Mouse (Mus musculus) myocyte (in vitro differentiated cells): ENCODE measurements at regions not wholly inside any gene's neighbourhood (a gene's known extent, or its start where the extent isn't known, plus 50 kb on each side); places are given as distances from the start of the nearest gene placed in this dataset.

Experiments
- H3K27me3 ChIP-seq: one replicate; pipeline ENCODE4 v1.6.1; 2011; ENCODE audit not compliant: control insufficient read depth, insufficient read depth, insufficient read length
- H3K36me3 ChIP-seq: one replicate; pipeline ENCODE4 v1.6.1; 2011; ENCODE audit not compliant: control insufficient read depth, insufficient read depth
- H3K4me2 ChIP-seq: one replicate; pipeline ENCODE4 v1.6.1; 2011; ENCODE audit warnings: low read depth, control low read depth
- H3K4me3 ChIP-seq: one replicate; pipeline ENCODE4 v1.5.1; 2011; ENCODE audit warnings: mild to moderate bottlenecking, control low read depth, moderate library complexity
- H3K79me2 ChIP-seq: one replicate; pipeline ENCODE4 v1.6.1; 2011; ENCODE audit not compliant: control insufficient read depth, insufficient read depth
- H3ac ChIP-seq: one replicate; pipeline ENCODE4 v1.6.1; 2011; ENCODE audit not compliant: control insufficient read depth, insufficient read length
- CEBPB ChIP-seq: IDR thresholded peaks from 2 replicates; pipeline ENCODE4 v1.6.1; 2011; ENCODE audit warnings: mild to moderate bottlenecking, moderate library complexity; ENCODE audit not compliant: poor library complexity, insufficient read depth, severe bottlenecking
- E2F4 ChIP-seq: IDR thresholded peaks from one replicate; pipeline ENCODE4 v1.6.1; 2011; ENCODE audit warnings: mild to moderate bottlenecking, control low read depth, moderate library complexity; ENCODE audit not compliant: insufficient read depth
- MAX ChIP-seq: IDR thresholded peaks from one replicate; pipeline ENCODE4 v1.6.1; 2011; ENCODE audit warnings: low read depth, mild to moderate bottlenecking, control low read depth
- MYOD1 ChIP-seq, 3 experiments: IDR thresholded peaks; one replicate each; pipeline ENCODE4 v1.6.1; 2011; ENCODE audit warnings: control low read depth in 2 of 3, low read depth in 2 of 3, mild to moderate bottlenecking in 2 of 3, moderate library complexity in 1 of 3; ENCODE audit not compliant: insufficient read length in 2 of 3, control insufficient read depth in 1 of 3
- MYOG ChIP-seq, 3 experiments: IDR thresholded peaks; one replicate each; pipeline ENCODE4 v1.6.1; 2011; ENCODE audit warnings: control low read depth in 2 of 3, low read depth in 2 of 3, mild to moderate bottlenecking in 2 of 3; ENCODE audit not compliant: insufficient read length in 2 of 3, control insufficient read depth in 1 of 3, insufficient read depth in 1 of 3
- POLR2A ChIP-seq: IDR thresholded peaks from one replicate; pipeline ENCODE4 v1.6.1; 2011; ENCODE audit warnings: low read depth, mild to moderate bottlenecking, control low read depth, moderate library complexity; ENCODE audit not compliant: insufficient read length
- POLR2AphosphoS2 ChIP-seq: IDR thresholded peaks from one replicate; pipeline ENCODE4 v1.6.1; 2011; ENCODE audit warnings: low read depth, control low read depth; ENCODE audit not compliant: insufficient read length
- REST ChIP-seq: IDR thresholded peaks from one replicate; pipeline ENCODE4 v1.6.1; 2011; ENCODE audit warnings: mild to moderate bottlenecking, control low read depth, moderate library complexity; ENCODE audit not compliant: insufficient read depth, insufficient read length
- SRF ChIP-seq: IDR thresholded peaks from one replicate; pipeline ENCODE4 v1.6.1; 2011; ENCODE audit warnings: low read depth; ENCODE audit not compliant: control insufficient read depth, insufficient read length
- TCF12 ChIP-seq: IDR thresholded peaks from one replicate; pipeline ENCODE4 v1.6.1; 2011; ENCODE audit warnings: mild to moderate bottlenecking, control low read depth; ENCODE audit not compliant: poor library complexity, insufficient read depth, severe bottlenecking
- TCF3 ChIP-seq: IDR thresholded peaks from one replicate; pipeline ENCODE4 v1.6.1; 2011; ENCODE audit warnings: low read depth, control low read depth; ENCODE audit not compliant: insufficient read length
- USF1 ChIP-seq: IDR thresholded peaks from one replicate; pipeline ENCODE4 v1.6.1; 2011; ENCODE audit warnings: low read depth, mild to moderate bottlenecking, control low read depth, moderate library complexity

DNA sequence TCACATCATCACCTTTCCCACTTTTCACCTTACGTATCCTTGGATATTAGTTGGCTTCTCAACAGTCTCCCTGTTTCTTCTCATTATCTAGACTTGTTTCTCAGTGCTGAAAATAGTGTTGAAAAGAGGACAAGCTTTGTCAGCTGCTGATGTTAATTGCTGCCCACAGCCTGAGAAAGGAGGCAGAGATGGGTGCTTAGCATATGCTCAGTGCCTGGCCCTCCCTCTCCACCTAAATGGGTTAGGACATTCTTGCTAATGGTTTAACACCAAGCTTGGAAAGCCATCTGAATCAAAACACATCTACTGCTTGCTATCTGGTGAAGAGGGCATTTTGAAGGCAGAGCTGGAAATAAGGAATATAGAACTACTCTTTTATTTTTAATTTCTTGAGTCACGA lies 298.5 kb upstream of the Meis2 start:
- Histone ChIP-seq H3K27me3 (no peaks in the 10 kb centered on the region), H3K36me3 (no peaks in the 10 kb centered on the region), H3ac (no peak overlapping the region), H3K4me3 (no peak overlapping the region), H3K79me2 (no peaks in the 10 kb centered on the region), H3K4me2 (no peak overlapping the region)
- no peak for TF ChIP-seq SRF
- TF ChIP-seq MYOD1 (IDR thresholded peaks at IDR 0.05; ENCODE audit: control insufficient read depth in 1 of 3, insufficient read length in 2 of 3, low read depth in 2 of 3) = no peak
- no peak for TF ChIP-seq POLR2AphosphoS2
- TF ChIP-seq E2F4 = no peak
- no peak for TF ChIP-seq MYOG (IDR thresholded peaks at IDR 0.05; ENCODE audit: control insufficient read depth in 1 of 3, insufficient read depth in 1 of 3, insufficient read length in 2 of 3, low read depth in 2 of 3)
- no peak for TF ChIP-seq TCF12
- no peak for TF ChIP-seq USF1
- no peak for TF ChIP-seq CEBPB
- no peak for TF ChIP-seq POLR2A
- TF ChIP-seq MAX = no peak
- no peak for TF ChIP-seq TCF3
- TF ChIP-seq REST = no peak

- no peaks in the 10 kb centered on the region for H3K36me3 ChIP-seq
- TF ChIP-seq MAX (no peak), TCF3 (no peak), TCF12 (no peak), MYOD1 (IDR thresholded peaks at IDR 0.05; ENCODE audit: control insufficient read depth in 1 of 3, insufficient read length in 2 of 3, low read depth in 2 of 3) (no peak), CEBPB (no peak), POLR2AphosphoS2 (no peak), SRF (no peak)
These were observed 292.5 kb upstream of the Meis2 start for GRCm38 (mm10) chr2:116358145-116358544.

GRCm38 (mm10) chr2:116348530-116348914 lies 282.9 kb upstream of the Meis2 start:
- H3K79me2 ChIP-seq = no peaks in the 10 kb centered on the region
- no peak for TF ChIP-seq TCF3
- no peak for TF ChIP-seq POLR2A
- no peak for TF ChIP-seq MYOD1 (IDR thresholded peaks at IDR 0.05; ENCODE audit: control insufficient read depth in 1 of 3, insufficient read length in 2 of 3, low read depth in 2 of 3)
- no peak for TF ChIP-seq CEBPB
- no peak for TF ChIP-seq TCF12
- TF ChIP-seq E2F4 = no peak
- TF ChIP-seq POLR2AphosphoS2 = no peak
- no peak for TF ChIP-seq MAX
- TF ChIP-seq USF1 = no peak
- TF ChIP-seq MYOG (IDR thresholded peaks at IDR 0.05; ENCODE audit: control insufficient read depth in 1 of 3, insufficient read depth in 1 of 3, insufficient read length in 2 of 3, low read depth in 2 of 3) = no peak
- TF ChIP-seq SRF = no peak
- no peak for TF ChIP-seq REST
- no peak overlapping the region for H3ac ChIP-seq
- no peaks in the 10 kb centered on the region for H3K36me3 ChIP-seq
- no peaks in the 10 kb centered on the region for H3K27me3 ChIP-seq
- no peak overlapping the region for H3K4me2 ChIP-seq
- H3K4me3 ChIP-seq = no peak overlapping the region

More at GRCm38 (mm10) chr2:116358145-116358544, 292.5 kb upstream of the Meis2 start:
- no peak overlapping the region for H3K4me2 ChIP-seq
- no peaks in the 10 kb centered on the region for H3K27me3 ChIP-seq
- no peak overlapping the region for H3K4me3 ChIP-seq
- H3ac ChIP-seq = no peak overlapping the region
- no peaks in the 10 kb centered on the region for H3K79me2 ChIP-seq

GRCm38 (mm10) chr2:116347827-116348529 lies 282.3 kb upstream of the Meis2 start:
- no peak overlapping the region for H3K4me2 ChIP-seq
- no peak overlapping the region for H3ac ChIP-seq
- no peaks in the 10 kb centered on the region for H3K79me2 ChIP-seq
- no peak overlapping the region for H3K4me3 ChIP-seq
- TF ChIP-seq CEBPB (no peak), TCF12 (no peak), MAX (no peak), POLR2AphosphoS2 (no peak), USF1 (no peak), REST (no peak), TCF3 (no peak), POLR2A (no peak), MYOD1 (IDR thresholded peaks at IDR 0.05; ENCODE audit: control insufficient read depth in 1 of 3, insufficient read length in 2 of 3, low read depth in 2 of 3) (no peak), MYOG (IDR thresholded peaks at IDR 0.05; ENCODE audit: control insufficient read depth in 1 of 3, insufficient read depth in 1 of 3, insufficient read length in 2 of 3, low read depth in 2 of 3) (no peak), E2F4 (no peak), SRF (no peak)
- H3K27me3 ChIP-seq = no peaks in the 10 kb centered on the region
- H3K36me3 ChIP-seq = no peaks in the 10 kb centered on the region

DNA sequence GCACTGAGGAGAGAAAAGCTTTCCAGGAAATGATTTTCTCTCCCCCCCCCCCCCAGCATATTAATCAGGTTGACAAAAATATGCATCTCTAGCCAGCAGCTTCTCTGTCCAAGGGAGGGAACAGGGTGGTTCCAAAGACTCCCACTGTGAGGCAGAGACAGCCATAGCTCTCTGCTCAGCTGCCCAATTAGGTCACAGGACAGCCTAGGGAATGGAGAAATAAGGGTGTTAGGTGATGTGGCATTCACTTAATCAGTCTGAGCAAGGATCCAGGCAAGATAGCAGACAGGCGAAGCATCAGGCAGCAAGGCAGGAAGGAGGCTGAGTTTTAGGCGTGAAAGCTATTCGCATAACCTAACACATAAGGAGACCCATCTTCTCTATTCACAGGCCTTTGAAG lies 266.2 kb upstream of the Meis2 start:
- no peak overlapping the region for H3K4me2 ChIP-seq

More for the DNA sequence above, 266.2 kb upstream of the Meis2 start:
- TF ChIP-seq MAX (no peak), SRF (no peak), CEBPB (no peak), TCF12 (no peak), TCF3 (no peak), E2F4 (no peak), REST (no peak), USF1 (no peak), MYOD1 (IDR thresholded peaks at IDR 0.05; ENCODE audit: control insufficient read depth in 1 of 3, insufficient read length in 2 of 3, low read depth in 2 of 3) (no peak), POLR2AphosphoS2 (no peak), POLR2A (no peak), MYOG (IDR thresholded peaks at IDR 0.05; ENCODE audit: control insufficient read depth in 1 of 3, insufficient read depth in 1 of 3, insufficient read length in 2 of 3, low read depth in 2 of 3) (no peak)
- Histone ChIP-seq H3ac (no peak overlapping the region), H3K36me3 (no peaks in the 10 kb centered on the region), H3K27me3 (no peaks in the 10 kb centered on the region), H3K79me2 (no peaks in the 10 kb centered on the region), H3K4me3 (no peak overlapping the region)
